Mouse (Mus musculus) embryo, embryonic 10.5 days (tissue): ENCODE results near the gene Lcat.
"Not testable (repeated sequence)": the region's sequence is repeated elsewhere in the genome, so short reads cannot be mapped to it uniquely, and the experiment has no call there.

Experiments used
- DNase-seq: peaks from one replicate; pipeline ENCODE4 v3.0.0-alpha.2; 2015; ENCODE audit warnings: low spot score

Gene Lcat

DNA sequence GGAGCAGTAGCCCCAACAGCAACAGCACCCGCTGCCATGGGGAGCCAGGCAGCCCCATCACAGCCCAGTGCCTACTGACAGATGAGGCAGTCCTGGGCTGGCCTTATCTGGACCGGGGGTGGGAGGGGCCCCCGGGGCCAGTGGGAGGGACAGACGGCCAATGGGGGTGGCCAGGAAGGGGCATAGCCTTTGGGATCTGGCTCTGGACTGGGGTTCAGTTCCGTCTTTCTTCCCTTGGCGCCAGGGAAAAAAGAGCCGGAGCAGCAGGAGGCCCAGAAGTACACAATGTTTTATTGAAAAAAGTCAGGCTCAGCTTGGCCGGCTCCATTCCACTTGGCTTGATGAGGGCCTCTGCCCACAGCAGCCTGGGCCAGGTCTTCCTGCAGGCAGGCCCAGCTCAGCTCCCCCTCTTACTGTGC, at the start of gene Lcat:
TSS of gene Lcat (minus strand) at position 62 of the 419 bp plus-strand sequence.
- no peak for DNase-seq

DNA sequence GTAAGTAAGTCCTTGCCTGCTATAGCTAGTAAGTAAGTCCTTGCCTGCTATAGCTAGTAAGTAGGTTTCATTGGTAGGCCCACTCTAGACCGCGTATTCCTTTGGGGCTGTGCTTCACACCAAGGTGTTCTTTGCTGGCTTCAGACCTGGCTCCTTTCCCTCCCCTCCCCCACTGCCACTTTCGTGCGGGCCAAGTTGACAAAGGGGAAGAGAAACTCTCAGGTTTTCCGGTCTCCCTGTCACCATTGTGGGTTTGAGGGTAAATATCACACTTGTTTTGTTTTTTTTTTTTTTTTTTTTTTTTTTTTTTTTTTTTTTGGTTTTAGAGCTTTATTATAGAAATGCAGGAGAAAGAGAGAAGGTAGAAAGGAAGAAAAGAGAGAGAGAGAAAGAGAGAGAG, 49.3 kb upstream of the Lcat start:
- no peak for DNase-seq

DNA sequence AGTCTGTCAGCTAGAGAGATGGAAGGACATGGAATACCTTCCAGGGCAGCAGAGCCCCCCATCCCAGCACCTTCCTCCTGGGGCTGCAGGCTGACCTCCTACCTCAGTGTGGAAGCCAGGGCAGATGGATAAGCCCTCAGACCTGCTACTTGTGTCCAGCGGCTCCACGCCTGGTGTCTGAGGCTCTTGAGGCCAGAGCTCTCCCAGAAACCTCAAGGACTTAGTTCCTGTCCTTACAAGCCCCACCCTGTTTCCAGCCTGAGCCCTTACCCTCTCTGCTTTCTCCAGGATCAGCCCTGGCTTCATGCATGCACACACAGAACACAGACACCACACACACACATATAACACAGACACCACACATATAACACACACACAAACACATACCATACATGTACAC, 48.4 kb upstream of the Lcat start:
- DNase-seq: no peak

DNA sequence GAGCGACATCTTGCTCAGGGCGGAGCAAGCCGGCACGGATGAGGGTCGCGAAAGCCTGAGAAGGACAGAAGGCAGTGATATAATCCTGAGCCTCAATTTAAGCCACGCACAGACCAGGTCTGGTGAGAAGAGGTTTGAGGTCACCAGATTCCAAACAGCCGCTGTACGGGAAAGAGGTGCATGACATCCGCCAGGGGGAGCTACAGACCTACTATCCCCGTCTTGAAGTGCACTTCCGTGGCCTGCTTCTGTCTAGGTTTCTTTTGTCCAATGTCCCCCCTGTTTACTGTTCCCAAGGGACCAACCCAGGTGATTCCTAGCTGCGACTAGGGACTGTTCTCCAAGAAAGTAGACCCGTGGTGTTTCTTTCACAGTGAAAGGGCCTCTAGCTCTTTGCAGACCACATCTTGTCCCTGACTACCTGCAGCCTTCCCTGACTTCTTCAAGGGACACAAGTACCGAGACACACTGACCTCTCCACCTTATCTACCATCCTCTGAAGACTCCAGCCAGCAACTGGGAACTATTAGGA, 47.7 kb upstream of the Lcat start, which contains the start of gene Dus2:
TSS of gene Dus2 (plus strand) at position 482 of the 532 bp plus-strand sequence.
- DNase-seq: peak; percentile 94

DNA sequence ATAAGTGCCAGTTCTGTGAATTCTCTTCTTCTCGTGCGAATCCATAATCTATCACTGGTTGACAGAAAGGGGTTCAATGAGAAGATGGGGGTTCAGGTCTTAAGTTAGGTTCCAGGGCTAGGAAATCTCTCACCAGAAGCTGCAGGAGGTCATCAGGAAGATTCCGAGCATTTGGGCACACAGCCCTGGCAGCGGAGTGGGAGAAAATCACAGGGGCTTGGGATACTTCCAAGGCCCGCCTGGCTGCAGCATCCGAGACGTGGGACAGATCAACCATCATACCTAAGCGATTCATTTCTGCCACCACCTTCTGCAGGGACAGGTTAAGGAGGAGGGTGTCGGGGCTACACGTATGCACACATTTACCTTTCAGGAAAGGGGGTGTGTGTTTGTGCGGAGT, 45.4 kb upstream of the Lcat start:
- DNase-seq: no peak

DNA sequence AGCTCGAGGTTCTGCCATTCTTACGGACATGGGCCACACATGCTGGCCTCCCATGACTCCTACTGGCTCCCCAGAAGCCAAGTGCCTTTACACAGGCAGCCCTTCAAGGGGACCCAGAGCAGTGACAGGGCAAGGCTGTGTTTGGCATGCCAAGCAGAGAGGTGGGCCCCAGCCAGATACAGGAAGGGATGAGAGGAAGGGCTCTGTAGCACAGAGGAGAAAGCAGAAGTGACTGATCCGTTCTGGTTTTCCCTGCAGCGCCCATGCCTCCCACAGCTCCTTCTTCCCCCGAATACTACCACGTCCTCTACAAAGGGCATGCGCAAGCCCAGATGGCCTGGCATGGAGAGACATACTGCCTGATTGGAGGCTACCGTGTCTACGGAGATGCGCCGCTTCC, 40.2 kb upstream of the Lcat start:
- DNase-seq: not testable (repeated sequence)

DNA sequence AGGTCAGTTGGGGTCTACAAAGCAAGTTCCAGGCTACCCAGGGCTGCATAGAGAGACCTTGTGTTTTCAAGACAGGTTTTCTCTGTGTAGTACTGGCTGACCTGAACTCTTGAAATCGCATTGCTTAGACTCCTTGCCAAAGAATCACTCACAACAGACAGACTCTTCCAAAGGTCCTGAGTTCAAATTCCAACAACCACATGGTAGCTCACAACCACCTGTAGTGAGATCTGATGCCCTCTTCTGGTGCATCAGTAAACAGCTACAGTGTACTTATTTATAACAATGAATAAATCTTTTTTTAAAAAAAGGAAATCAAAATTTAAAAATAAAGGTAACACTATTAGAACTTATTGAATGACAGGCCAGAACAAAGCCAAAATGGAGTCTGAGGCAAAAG, 38.0 kb upstream of the Lcat start:
- DNase-seq: no peak

DNA sequence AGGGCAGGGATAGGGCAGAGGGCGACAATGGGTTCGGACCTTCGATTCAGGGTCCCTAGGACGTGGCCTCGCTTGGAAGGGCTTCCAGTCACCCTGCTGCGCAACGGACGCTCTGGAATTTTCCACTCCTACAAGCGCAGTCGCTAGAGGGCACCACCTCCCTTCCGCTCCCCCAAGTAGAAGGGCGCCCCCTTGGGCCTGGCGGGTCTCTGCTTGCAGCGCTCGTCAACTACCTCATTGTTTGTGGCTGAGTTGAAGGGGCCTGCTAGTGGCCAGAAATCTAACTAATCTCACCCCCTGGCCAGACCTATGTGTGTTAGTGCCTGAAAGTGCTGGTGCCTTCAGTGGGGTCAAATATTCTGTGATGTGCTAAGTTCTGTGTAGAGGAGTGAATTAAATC, 36.1 kb upstream of the Lcat start, which contains the start of gene Dpep3:
TSS of gene Dpep3 (minus strand) at position 105 of the 400 bp plus-strand sequence.
- DNase-seq: no peak

DNA sequence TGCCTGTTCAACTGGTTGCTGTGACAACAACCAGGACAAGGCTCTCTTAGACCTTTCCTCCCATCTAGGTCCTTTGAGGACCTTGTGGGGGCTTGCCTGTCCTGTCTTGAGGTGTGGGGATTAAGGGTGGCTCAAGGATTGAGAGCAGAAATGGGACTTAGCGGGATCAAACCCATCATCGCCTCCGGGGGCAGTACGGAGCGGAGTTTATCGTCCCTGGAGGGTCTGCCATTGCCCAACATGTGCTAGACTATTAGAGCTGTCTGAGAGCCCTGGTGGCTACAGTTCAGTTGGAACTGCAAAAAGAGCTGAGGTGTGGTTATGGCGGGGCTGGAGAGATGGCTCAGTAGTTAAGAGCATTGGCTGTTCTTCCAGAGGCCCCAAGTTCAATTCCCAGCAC, 32.2 kb upstream of the Lcat start:
- DNase-seq: peak; percentile 17

DNA sequence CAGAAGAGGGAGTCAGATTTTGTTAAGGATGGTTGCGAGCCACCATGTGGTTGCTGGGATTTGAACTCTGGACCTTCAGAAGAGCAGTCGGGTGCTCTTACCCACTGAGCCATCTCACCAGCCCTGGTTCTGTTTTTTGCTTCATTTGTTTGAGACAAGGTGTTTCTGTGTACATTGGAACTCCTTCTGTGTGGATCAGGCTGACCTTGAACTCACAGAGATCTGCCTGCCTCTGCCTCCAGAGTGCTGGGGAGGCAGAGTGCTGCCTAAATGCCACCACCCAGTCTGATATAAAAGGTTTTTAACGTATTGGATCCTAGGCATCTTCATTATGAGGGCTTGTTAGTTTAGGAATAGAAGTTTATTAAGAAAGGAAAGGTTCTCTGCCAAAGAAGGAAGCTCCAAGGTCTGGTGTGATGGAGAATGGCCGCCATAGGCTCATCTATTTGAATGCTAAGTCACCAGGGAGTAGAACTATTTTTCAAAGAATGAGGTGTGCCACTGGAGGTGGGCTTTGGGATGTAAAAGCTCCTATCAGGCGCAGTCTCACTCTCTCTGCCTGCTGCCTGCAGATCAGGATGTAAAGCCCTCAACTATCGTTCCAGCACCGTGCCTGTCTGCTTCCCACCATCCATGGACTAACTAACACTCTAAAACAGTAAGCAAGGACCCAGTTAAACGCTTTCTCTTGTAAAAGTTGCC, 28.0 kb upstream of the Lcat start:
- DNase-seq: no peak

DNA sequence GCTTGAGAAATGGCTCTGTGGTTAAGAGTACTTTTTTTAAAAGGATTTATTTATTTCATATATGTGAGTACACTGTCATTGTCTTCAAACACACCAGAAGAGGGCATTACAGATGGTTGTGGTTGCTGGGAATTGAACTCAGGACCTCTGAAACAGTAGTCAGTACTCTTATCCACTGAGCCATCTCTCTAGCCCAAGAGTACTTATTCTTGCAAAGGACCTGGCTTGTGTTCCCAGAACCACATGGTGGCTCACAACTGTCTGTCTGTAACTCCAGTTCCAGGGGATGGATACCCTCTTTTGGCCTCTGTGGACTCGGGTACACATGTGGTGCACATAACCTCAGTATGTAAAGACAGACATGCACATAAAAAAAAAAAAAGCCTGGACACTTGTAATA, 26.2 kb upstream of the Lcat start:
- DNase-seq: no peak

DNA sequence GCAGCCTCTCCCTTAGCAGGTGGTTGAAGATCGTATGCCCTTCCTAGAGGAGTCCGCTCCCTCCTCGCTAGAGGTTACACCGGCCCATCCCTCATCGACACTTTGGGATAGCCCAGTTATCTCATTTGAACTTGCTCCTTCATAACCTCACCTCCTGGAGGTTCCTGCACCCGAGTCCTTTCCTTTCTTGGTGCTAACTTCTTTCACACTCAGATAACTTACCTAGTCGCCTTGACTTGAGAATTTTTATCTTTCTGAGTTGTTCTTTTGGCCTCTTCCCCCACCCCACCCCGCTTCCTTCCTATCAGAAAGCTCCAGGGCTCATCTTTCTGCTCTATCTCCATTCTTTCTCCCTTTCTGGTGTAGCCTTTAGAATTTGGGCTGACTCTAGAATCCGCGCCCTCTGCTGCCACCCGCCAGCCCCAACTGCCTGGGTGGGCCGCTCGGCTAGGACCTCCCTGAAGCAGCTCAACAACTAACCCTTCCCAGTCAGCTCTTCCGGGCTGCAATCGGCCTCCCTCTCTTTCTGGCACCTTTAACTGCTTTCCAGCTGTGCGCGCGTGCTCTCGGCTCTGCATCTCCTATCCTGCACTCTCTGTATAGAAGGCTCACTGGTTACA, 23.6 kb upstream of the Lcat start:
- peak; percentile 63 for DNase-seq

DNA sequence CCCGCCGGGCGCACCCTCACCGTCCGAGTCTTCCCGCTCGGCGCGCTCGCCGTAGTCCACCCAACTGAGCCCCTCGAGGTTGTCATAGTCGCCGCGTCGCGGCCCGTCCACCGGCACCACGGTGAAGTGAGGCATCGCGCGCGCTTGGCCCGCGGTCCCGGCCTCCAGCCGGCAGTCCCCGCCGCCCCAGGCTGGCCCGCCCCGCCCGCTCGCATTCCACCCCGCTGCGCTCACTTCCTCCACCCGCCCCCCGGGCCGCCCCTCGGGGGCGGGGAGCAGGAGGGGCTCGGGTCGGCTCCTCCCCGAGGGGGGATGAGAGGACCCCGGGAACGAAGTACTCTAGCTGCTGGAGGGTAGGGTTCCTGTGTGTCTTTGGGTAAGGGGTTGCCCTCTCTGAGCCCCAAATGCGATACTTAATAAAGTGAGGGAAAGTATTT, 22.7 kb upstream of the Lcat start, which contains the start of gene Slc12a4:
TSS of gene Slc12a4 (minus strand) at position 193 of the 437 bp plus-strand sequence.
- DNase-seq: peak; percentile 87

DNA sequence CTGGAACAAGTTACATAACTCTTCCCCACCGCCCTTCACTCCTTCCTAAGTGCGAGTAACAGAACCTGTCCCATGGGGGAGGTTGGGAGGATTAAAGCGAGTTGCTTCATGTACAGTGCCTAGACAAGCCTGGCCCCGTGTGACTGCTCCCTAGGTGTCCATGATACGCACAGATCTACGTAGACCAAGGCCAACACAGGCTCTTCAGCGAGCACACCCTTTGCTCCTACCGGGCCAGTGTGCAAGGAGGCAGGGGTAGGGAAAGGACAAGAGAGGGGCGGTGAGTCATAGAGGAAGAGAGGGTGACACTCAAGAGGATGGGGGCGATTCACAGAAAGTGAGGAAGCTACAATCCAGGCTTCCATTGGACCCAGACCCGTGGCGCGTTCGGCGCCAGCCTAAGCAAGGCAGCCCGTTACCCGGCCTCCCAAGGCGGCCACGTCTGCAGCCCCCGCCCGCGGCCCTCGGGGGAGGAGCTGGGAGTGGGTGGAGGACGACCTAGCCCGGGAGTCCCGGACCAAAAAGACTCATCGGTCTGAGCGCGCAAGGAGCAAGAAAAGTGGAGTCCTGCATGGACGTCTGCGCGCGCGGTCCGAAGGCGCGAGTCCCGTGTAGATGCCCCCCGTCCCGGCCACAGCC, 22.2 kb upstream of the Lcat start:
- DNase-seq: peak; percentile 46

DNA sequence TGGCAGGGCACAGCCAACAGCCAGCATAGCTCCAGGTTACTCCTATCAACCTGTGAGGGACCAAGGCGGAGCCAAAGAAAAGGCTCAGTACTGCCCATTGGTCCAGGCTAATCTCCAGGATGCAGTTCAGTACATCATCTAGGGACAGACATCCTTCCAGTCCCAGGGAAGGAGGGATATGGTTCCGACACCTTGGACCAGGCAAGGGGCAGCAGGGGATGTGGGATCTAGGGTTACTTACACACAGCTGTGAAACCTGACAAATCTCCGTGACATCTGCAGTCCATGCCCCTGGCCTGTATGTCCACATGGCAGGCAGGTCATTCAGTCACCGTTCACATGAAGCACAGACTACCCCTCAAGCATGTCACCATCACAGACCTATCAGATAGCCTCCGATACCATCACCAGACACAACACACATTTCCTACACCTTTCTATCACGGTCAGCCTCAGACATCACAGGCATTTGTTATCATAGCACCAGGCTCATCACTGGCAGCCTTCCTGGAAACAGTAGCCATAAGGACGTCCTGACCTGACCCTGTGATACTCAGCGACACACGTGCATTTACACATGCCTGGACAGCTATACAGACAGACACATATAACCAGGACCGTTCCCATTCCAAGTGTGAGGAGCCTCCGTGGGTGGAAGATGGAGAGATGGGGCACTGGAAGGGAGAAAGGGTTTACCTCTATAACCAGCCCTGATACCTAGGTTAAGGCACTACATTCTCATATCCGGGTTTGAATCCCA, 21.5 kb upstream of the Lcat start:
- DNase-seq: peak; percentile 5

DNA sequence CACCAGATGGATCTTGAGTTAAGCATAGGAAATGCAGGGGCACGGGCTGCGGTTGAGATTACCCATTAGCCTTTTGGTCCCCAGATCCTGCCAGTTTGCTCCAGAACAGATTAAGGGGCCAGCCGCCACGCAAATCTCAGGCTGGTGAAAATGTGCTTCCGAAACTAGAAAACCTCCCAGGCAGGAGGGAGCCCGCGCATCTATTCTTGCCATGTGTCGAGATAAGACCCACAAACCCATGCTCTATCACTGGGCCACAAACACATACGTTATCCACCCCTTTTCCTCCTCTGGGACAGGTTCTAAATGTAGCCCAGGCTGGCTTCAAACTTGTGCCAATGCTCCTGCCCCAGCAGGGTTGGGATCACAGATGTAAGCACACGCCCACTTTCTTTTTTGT, 18.4 kb upstream of the Lcat start:
- DNase-seq: no peak

DNA sequence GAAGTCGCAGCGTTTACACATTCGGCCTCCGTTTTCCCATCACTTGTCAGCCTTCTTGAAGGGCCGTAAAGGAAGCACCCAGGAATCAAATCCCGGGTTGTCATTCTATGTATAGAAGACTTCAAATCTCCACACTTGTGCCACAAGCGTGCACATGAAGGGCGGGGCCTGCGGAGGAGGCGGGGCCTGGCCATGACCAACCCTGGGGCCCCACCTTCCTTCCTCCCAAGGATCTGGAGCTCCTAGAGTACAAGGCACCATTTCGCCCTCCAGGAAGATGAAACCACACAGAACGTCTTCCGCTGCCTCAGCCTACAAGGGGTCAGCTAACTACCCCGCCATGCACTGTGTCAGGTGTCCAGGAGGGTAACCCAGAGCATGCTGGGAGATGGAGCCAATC, 17.9 kb upstream of the Lcat start:
- DNase-seq: no peak

DNA sequence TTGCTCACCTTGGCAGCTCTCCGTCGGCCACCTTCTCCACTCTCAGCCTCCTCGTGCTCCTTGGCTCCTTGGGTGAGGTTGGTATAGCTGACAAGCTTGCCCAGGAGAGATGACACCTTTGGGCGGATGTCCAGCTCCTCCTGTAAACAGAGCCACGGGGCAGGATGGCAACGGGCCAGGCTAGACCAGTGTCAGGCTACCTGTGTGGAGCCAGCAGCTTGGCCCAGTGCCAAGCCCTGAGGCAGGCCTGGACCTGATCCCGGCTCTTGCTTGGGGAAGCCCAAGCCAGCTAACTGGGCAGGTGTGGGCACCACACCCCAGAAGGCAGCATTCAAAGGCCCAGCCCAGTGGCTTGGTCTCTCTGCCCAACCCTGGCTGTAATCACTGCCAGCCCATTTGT, 16.2 kb upstream of the Lcat start:
- no peak for DNase-seq

DNA sequence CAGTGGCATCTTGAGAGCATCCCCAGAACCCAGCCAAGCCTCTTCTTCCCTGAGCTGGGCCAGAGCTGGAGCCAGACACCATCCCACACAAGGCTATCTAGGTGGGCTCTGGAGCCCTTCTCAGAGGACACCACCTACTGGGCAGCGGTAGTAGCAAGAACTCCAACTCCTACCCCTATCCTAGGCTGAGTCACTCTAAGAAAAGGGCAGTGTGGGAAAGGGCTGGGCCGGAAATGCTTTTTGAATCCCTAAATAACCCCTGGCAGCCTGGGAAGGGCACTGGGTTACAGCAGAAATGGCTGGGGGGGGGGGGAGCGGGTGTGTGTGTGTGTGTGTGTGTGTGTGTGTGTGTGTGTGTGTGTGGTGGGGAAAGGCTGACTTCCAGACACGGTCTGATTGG, 14.6 kb upstream of the Lcat start:
- DNase-seq: no peak

DNA sequence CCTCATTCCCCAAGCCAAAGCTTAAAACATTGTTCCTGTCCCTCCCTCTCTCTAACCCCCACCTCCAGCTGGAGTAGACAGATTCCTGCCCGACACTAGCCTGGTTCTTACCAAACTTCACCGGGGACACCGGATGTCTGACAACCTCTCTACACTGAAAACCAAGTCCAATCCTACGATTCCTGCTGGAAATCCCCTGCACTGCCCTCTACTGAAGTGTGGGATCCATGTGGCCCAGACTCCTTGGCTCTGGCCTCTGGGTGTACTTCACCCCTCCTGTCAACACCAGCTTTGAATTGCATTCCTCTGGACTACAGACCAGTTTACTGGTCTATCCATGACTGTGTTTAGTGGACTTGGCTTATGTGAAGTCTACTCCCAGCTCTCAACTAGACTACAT, 13.4 kb upstream of the Lcat start:
- DNase-seq: no peak

DNA sequence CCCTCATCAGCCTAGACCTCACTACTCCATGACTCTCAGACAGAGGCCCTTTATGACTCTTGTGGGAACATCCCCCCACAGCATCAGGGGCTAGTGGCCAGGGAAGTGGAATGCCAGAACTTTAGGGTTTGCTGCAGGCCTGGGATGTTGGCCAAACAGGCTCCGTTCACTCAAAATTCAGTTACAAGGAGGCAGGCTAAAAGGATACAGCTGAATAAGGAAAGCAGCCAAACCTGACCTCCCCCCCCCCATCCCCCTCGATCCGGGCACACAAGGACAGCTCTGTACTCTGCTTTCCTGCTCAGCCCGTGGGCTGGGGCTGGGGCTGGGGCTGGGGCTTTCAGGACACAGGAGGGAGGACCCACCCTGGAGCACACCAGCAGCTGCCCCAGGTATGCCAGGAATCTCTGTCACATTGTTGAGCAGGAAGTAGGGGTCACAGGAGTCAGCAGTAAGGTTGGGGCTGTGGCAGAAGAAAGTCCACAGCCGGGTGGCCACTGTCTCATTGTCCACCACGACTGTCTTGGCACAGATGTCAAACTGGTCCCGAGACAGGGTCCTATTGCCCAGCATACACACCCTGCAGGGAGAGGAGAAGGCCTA, 8.0 kb upstream of the Lcat start:
- peak; percentile 6 for DNase-seq

DNA sequence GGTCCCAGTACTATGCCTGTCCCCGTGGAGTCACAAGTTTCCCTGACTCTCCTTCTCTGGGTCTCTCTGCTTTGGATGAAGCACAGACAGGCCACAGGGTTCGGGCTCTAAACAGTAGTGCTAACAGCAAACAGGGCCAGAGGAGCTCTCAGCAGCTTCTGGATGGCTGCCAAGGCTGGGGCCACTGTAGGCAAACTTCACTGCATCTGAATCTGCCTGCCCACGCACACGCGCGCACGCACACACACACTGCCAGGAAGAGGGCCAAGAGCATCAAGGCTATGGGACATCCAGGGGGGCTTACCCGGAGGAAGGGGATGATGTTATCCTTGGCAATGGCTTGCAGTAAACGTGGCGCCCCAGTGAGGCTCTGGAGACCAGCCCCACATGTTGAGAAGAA, 6.2 kb upstream of the Lcat start:
- DNase-seq: no peak
